Mouse (Mus musculus) testis, adult 2 months (tissue): ENCODE data around the gene Nck2.

Experiments used
- CTCF ChIP-seq: fragments of 200-500 bp; IDR thresholded peaks from 2 replicates; pipeline ENCODE4 v1.5.1; 2012; ENCODE audit warnings: low read depth, mild to moderate bottlenecking, inconsistent platforms, low read length, moderate library complexity; ENCODE audit not compliant: control insufficient read depth, insufficient read depth, insufficient replicate concordance
- POLR2A ChIP-seq: fragments of 200-500 bp; IDR thresholded peaks from 2 replicates; pipeline ENCODE4 v1.6.1; 2012; ENCODE audit warnings: low read depth, mild to moderate bottlenecking, inconsistent platforms, low read length, moderate library complexity; ENCODE audit not compliant: control insufficient read depth

DNA sequence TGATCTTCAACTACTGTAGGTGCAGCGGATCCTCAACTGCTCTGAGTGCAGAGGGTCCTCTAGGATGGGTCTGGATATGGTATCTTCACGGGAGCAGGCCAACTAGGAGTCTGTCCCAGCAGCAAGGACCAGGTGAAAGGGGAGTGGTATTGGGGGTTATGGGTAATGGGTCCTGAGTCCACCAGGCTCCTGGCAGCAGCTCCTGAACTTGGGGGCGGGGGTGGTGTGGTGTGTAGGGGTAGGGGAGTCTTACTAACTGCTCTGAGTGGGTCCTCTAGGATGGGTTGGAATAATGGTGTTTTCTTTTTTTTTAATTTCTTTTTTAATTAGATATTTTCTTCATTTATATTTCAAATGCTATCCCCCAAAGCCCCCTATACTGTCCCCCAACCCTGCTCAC, 73.0 kb downstream of the Nck2 start:
- TF ChIP-seq POLR2A (no peak), CTCF (no peak)
